Mouse (Mus musculus): ENCODE results near the gene 2410004B18Rik. TPM values are rescaled to one million over a fixed set of nuclear protein-coding genes. Genes with fewer than 3 reads are reported as not detected.

The 2410004B18Rik gene
- polyA plus RNA-seq, 1 experiment from 2014 or later, result 36.4 TPM

GRCm38 (mm10) chr3:145991976-145992730 is 54.3 kb downstream of the 2410004B18Rik start:
- no peak for ATAC-seq (ENCODE audit: low FRiP score, low TSS enrichment)
- H3K27ac ChIP-seq (replicated peaks), result no peak overlapping the region
- no peaks in the 10 kb centered on the region for H3K36me3 ChIP-seq (ENCODE audit: control insufficient read depth, insufficient read depth, low read length)
- no peak overlapping the region for H3K4me3 ChIP-seq (ENCODE audit: low read depth, low read length)
- no peaks in the 10 kb centered on the region for H3K27me3 ChIP-seq (ENCODE audit: control insufficient read depth, insufficient read depth, low read length)
- DNase-seq (ENCODE audit: low spot score), result no peak
- WGBS, result 72% methylated on average over 10 of the region's 10 CpGs
- H3K4me2 ChIP-seq (replicated peaks; ENCODE audit: low read depth), result no peak overlapping the region
- no peak overlapping the region for H3K9ac ChIP-seq (ENCODE audit: low read length)
- TF ChIP-seq CTCF (IDR thresholded peaks at IDR 0.05; ENCODE audit: low read depth) (no peak), EP300 (optimal IDR thresholded peaks at IDR 0.05) (no peak)
- H3K9me3 ChIP-seq (ENCODE audit: control insufficient read depth, low read length), result no peaks in the 10 kb centered on the region
- H3K4me1 ChIP-seq (replicated peaks; ENCODE audit: control insufficient read depth, insufficient read depth), result 0 out of 2 replicates have a peak, but pooled peaks cover 2% of the 10 kb centered on the region

GRCm38 (mm10) chr3:145992796-145993195 is 55.0 kb downstream of the 2410004B18Rik start:
- ATAC-seq (ENCODE audit: low FRiP score, low TSS enrichment), result no peak
- TF ChIP-seq EP300 (optimal IDR thresholded peaks at IDR 0.05) (no peak), CTCF (IDR thresholded peaks at IDR 0.05; ENCODE audit: low read depth) (no peak)
- H3K9ac ChIP-seq (ENCODE audit: low read length), result no peak overlapping the region
- no peaks in the 10 kb centered on the region for H3K9me3 ChIP-seq (ENCODE audit: control insufficient read depth, low read length)
- 0 out of 2 replicates have a peak, but pooled peaks cover 2% of the 10 kb centered on the region for H3K4me1 ChIP-seq (replicated peaks; ENCODE audit: control insufficient read depth, insufficient read depth)
- no peak overlapping the region for H3K4me2 ChIP-seq (replicated peaks; ENCODE audit: low read depth)
- H3K36me3 ChIP-seq (ENCODE audit: control insufficient read depth, insufficient read depth, low read length), result no peaks in the 10 kb centered on the region
- no peaks in the 10 kb centered on the region for H3K27me3 ChIP-seq (ENCODE audit: control insufficient read depth, insufficient read depth, low read length)
- 0 out of 2 replicates have a peak overlapping the region, but pooled peaks have one; percentile 24 for H3K27ac ChIP-seq (replicated peaks)
- 47% methylated on average over 10 of the region's 10 CpGs for WGBS
- DNase-seq (ENCODE audit: low spot score), result no peak
- no peak overlapping the region for H3K4me3 ChIP-seq (ENCODE audit: low read depth, low read length)

- Histone ChIP-seq H3K27ac (replicated peaks) (no peak overlapping the region), H3K27me3 (ENCODE audit: control insufficient read depth, insufficient read depth, low read length) (no peaks in the 10 kb centered on the region), H3K36me3 (ENCODE audit: control insufficient read depth, insufficient read depth, low read length) (no peaks in the 10 kb centered on the region), H3K4me1 (replicated peaks; ENCODE audit: control insufficient read depth, insufficient read depth) (0 out of 2 replicates have a peak, but pooled peaks cover 2% of the 10 kb centered on the region), H3K4me3 (ENCODE audit: low read depth, low read length) (no peak overlapping the region), H3K9me3 (ENCODE audit: control insufficient read depth, low read length) (no peaks in the 10 kb centered on the region), H3K4me2 (replicated peaks; ENCODE audit: low read depth) (no peak overlapping the region), H3K9ac (ENCODE audit: low read length) (no peak overlapping the region)
- 82% methylated on average over 14 of the region's 14 CpGs for WGBS
- no peak for TF ChIP-seq EP300 (optimal IDR thresholded peaks at IDR 0.05)
- no peak for TF ChIP-seq CTCF (IDR thresholded peaks at IDR 0.05; ENCODE audit: low read depth)
- no peak for ATAC-seq (ENCODE audit: low FRiP score, low TSS enrichment)
- no peak for DNase-seq (ENCODE audit: low spot score)
Measured at GRCm38 (mm10) chr3:145993481-145994201, 55.8 kb downstream of the 2410004B18Rik start.

Other genes starting within 250 kb of the 2410004B18Rik start
- 16.8 and 20.2 TPM in 2 replicates for gene Ddah1, start 179.3 kb upstream of the 2410004B18Rik start, polyA plus RNA-seq (2015; fragmentation: Nextera tagmentation; extraction: Ambion mirVana)
- 43.5 and 46.1 TPM in 2 replicates for gene Bcl10, start 15.2 kb upstream of the 2410004B18Rik start, polyA plus RNA-seq (2015; fragmentation: Nextera tagmentation; extraction: Ambion mirVana)
- gene Syde2, start 49.9 kb downstream of the 2410004B18Rik start, polyA plus RNA-seq (2015; fragmentation: Nextera tagmentation; extraction: Ambion mirVana), result 1.4 and 1.6 TPM in 2 replicates
- 0.62 and 0.72 TPM in 2 replicates for gene Wdr63, start 170.1 kb downstream of the 2410004B18Rik start, polyA plus RNA-seq (2015; fragmentation: Nextera tagmentation; extraction: Ambion mirVana)
- not detected in 2 replicates for gene Mcoln3, start 179.4 kb downstream of the 2410004B18Rik start, polyA plus RNA-seq (2015; fragmentation: Nextera tagmentation; extraction: Ambion mirVana)
- gene Mcoln2, start 211.8 kb downstream of the 2410004B18Rik start, polyA plus RNA-seq (2015; fragmentation: Nextera tagmentation; extraction: Ambion mirVana), result 1.9 TPM in 2 replicates